Comparison of ENCODE assay signal across 21 mouse cellular contexts in genomic region chr2:165064489-165064888, GRCm38 (mm10). TPM values are rescaled to one million over a fixed set of nuclear protein-coding genes. Genes with fewer than 3 reads are reported as not detected.
DNase-seq lines count a peak whose midpoint lies in the region; ATAC-seq and TF ChIP-seq lines count a peak whose summit lies in the region.
"Had no signal": no experiment of that assay in that cellular context is flagged by ENCODE, and none has a peak within 500 bp of the region (broad histone marks: within the 10 kb centered on the region; RNA-seq: fewer than 3 reads in every experiment).

No protein-coding gene starts in this region.

- H3K4me1 ChIP-seq in kidney, embryonic 14.5 days (ENCODE audit: control insufficient read depth, insufficient read depth, low read length), result no peaks in the 10 kb centered on the region
- H3K4me1 ChIP-seq in lung, postnatal 0 days (ENCODE audit: insufficient read depth, low read depth, low read length), result no peaks in the 10 kb centered on the region
- H3K4me1 ChIP-seq: neural tube, embryonic 15.5 days had no signal

- H3K9ac ChIP-seq in kidney, embryonic 14.5 days (ENCODE audit: low read depth, low read length), result no peak overlapping the region
- H3K9ac ChIP-seq in lung, postnatal 0 days (replicated peaks; ENCODE audit: low read depth), result no peak overlapping the region
- H3K9ac ChIP-seq: hindbrain, embryonic 15.5 days; liver, embryonic 14.5 days; neural tube, embryonic 15.5 days had no signal

- 26% methylated on average over 7 of the region's 7 CpGs for WGBS in kidney, embryonic 14.5 days
- 43% methylated on average over 7 of the region's 7 CpGs for WGBS in lung, postnatal 0 days

- H3K27ac ChIP-seq in kidney, embryonic 14.5 days (ENCODE audit: low read depth, low read length), result no peak overlapping the region
- no peak overlapping the region for H3K27ac ChIP-seq in lung, postnatal 0 days (ENCODE audit: low read length)
- H3K27ac ChIP-seq: gastrocnemius, adult 2 months; heart, adult 2 months; hindbrain, embryonic 15.5 days; liver, embryonic 14.5 days; neural tube, embryonic 15.5 days had no signal

- H3K9me3 ChIP-seq in kidney, embryonic 14.5 days (ENCODE audit: control insufficient read depth, low read length), result no peaks in the 10 kb centered on the region
- H3K9me3 ChIP-seq in lung, postnatal 0 days (ENCODE audit: low read length), result no peaks in the 10 kb centered on the region
- H3K9me3 ChIP-seq: hindbrain, embryonic 15.5 days; neural tube, embryonic 15.5 days had no signal

- no peak for TF ChIP-seq EP300 in lung, postnatal 0 days (IDR thresholded peaks at IDR 0.05)

- no peak for ATAC-seq in kidney, embryonic 14.5 days (ENCODE audit: low FRiP score, low TSS enrichment)
- ATAC-seq in lung, postnatal 0 days, result 0 out of 2 replicates have a peak, but pooled peaks have one; percentile 23
- ATAC-seq in CD4-positive, CD25-positive, alpha-beta regulatory T cell, adult 4 months, result no peak

- H3K4me3 ChIP-seq in kidney, embryonic 14.5 days (ENCODE audit: low read length), result no peak overlapping the region
- no peak overlapping the region for H3K4me3 ChIP-seq in lung, postnatal 0 days (ENCODE audit: low read depth, low read length)
- H3K4me3 ChIP-seq: gastrocnemius, adult 2 months; heart, adult 2 months; hindbrain, embryonic 15.5 days; neural tube, embryonic 15.5 days had no signal

- TF ChIP-seq CTCF in lung, postnatal 0 days (IDR thresholded peaks at IDR 0.05), result no peak

- no peak overlapping the region for H3K4me2 ChIP-seq in kidney, embryonic 14.5 days (replicated peaks; ENCODE audit: low read depth, low read length)
- no peak overlapping the region for H3K4me2 ChIP-seq in lung, postnatal 0 days (replicated peaks; ENCODE audit: low read depth, low read length)
- H3K4me2 ChIP-seq: hindbrain, embryonic 15.5 days; neural tube, embryonic 15.5 days had no signal

- H3K36me3 ChIP-seq in kidney, embryonic 14.5 days (ENCODE audit: control insufficient read depth, insufficient read depth, low read length), result no peaks in the 10 kb centered on the region
- no peaks in the 10 kb centered on the region for H3K36me3 ChIP-seq in lung, postnatal 0 days (ENCODE audit: insufficient read depth, low read length)
- H3K36me3 ChIP-seq: hindbrain, embryonic 15.5 days; neural tube, embryonic 15.5 days had no signal

- peak; percentile 61 for DNase-seq in kidney, postnatal 10 days
- DNase-seq in lung, postnatal 0 days (ENCODE audit: low spot score), result peak; percentile 46
- DNase-seq in lung, postnatal 25 days (ENCODE audit: low spot score), result no peak
- DNase-seq in frontal cortex, postnatal 14 days (ENCODE audit: low spot score in 2 of 2), result peak; percentile 58 to 78
- DNase-seq in right cerebral cortex, postnatal 14 days, result peak; percentile 56
- DNase-seq in cerebellum, postnatal 36 days, result no peak
- DNase-seq: cerebellum, adult 8-10 months; embryo, embryonic 11 days; gastrocnemius, adult 2 months; heart, adult 2 months; heart, postnatal 10 days; kidney, adult 9 months; thymus, postnatal 14 days had no signal

- H3K27me3 ChIP-seq in kidney, embryonic 14.5 days (ENCODE audit: control insufficient read depth, insufficient read depth, low read length), result no peaks in the 10 kb centered on the region
- no peaks in the 10 kb centered on the region for H3K27me3 ChIP-seq in lung, postnatal 0 days (replicated peaks; ENCODE audit: insufficient read depth, low read length)
- H3K27me3 ChIP-seq: hindbrain, embryonic 15.5 days had no signal

RNA-seq across cellular contexts. Expression of gene Cd40, which starts 9.1 kb away (rescaled TPM):
- 6.4 and 7.3 TPM in 2 replicates for polyA plus RNA-seq in kidney, embryonic 14.5 days (2014; fragmentation: Nextera tagmentation; extraction: Ambion mirVana)
- 57.9 and 77.5 TPM in 2 replicates for polyA plus RNA-seq in lung, postnatal 0 days (2015; fragmentation: Nextera tagmentation; extraction: Ambion mirVana)
- 1 to 10 TPM; 1.6 to 6.0 TPM for polyA plus RNA-seq in CD4-positive, CD25-positive, alpha-beta regulatory T cell, adult 4 months (2017; shearing (Covaris generic))

RNA-seq across cellular contexts. Expression of gene 1700025C18Rik, which starts 26.1 kb away (rescaled TPM):
- polyA plus RNA-seq in kidney, embryonic 14.5 days (2014; fragmentation: Nextera tagmentation; extraction: Ambion mirVana), result not detected in 2 replicates
- polyA plus RNA-seq in lung, postnatal 0 days (2015; fragmentation: Nextera tagmentation; extraction: Ambion mirVana), result not detected in 2 replicates
- not detected for polyA plus RNA-seq in CD4-positive, CD25-positive, alpha-beta regulatory T cell, adult 4 months (2017; shearing (Covaris generic))
- polyA plus RNA-seq: heart, adult 2 months; hindbrain, embryonic 15.5 days; limb, embryonic 11.5 days; liver, embryonic 14.5 days; neural tube, embryonic 15.5 days; small intestine, adult 2 months; stomach, embryonic 14.5 days had no signal

RNA-seq across cellular contexts. Expression of gene Ncoa5, which starts 29.8 kb away (rescaled TPM):
- 34.6 and 71.1 TPM in 2 replicates for polyA plus RNA-seq in kidney, embryonic 14.5 days (2014; fragmentation: Nextera tagmentation; extraction: Ambion mirVana)
- 21.6 and 28.7 TPM in 2 replicates for polyA plus RNA-seq in lung, postnatal 0 days (2015; fragmentation: Nextera tagmentation; extraction: Ambion mirVana)
- polyA plus RNA-seq in CD4-positive, CD25-positive, alpha-beta regulatory T cell, adult 4 months (2017; shearing (Covaris generic)), result 10 to 100 TPM; 28.6 to 49.0 TPM

Comparison
In these comparisons a context has a peak if more than half of its experiments do, and no peak if none do; other contexts are left out.
1. DNase-seq: peak in kidney, postnatal 10 days (single experiment), lung, postnatal 0 days (single experiment), frontal cortex, postnatal 14 days (2 of 2) and right cerebral cortex, postnatal 14 days (single experiment); none in lung, postnatal 25 days (single experiment) and cerebellum, postnatal 36 days (0 of 2).